Mouse (Mus musculus) neural tube, embryonic 11.5 days (tissue): ENCODE measurements at regions not wholly inside any gene's neighbourhood (a gene's known extent, or its start where the extent isn't known, plus 50 kb on each side); places are given as distances from the start of the nearest gene placed in this dataset.

ENCODE experiments used
- ATAC-seq: fragments of 200-750 bp; cut with Nextera tagmentation; 2 replicates; pipeline ENCODE4 v1.8.0; 2017; ENCODE audit warnings: moderate number of reproducible peaks, mild to moderate bottlenecking, moderate TSS enrichment, moderate library complexity; ENCODE audit not compliant: insufficient read depth, low FRiP score, low TSS enrichment
- DNase-seq: peaks from one replicate; pipeline ENCODE4 v3.0.0-alpha.2; 2015; ENCODE audit warnings: low spot score
- H3K27ac ChIP-seq: fragments of 300-500 bp; sonication (generic); 2 replicates; pipeline ENCODE4 v1.5.1; 2014; ENCODE audit warnings: low read depth, mild to moderate bottlenecking, low read length
- H3K27me3 ChIP-seq: fragments of 300-500 bp; sonication (generic); 2 replicates; pipeline ENCODE4 v1.6.1; 2014; ENCODE audit warnings: mild to moderate bottlenecking, low read length, mixed read lengths; ENCODE audit not compliant: control insufficient read depth, insufficient read depth
- H3K36me3 ChIP-seq: fragments of 300-500 bp; sonication (generic); 2 replicates; pipeline ENCODE4 v1.6.1; 2014; ENCODE audit warnings: mild to moderate bottlenecking, low read length, moderate library complexity, mixed read lengths; ENCODE audit not compliant: control insufficient read depth, insufficient read depth
- H3K4me1 ChIP-seq: fragments of 300-500 bp; sonication (generic); 2 replicates; pipeline ENCODE4 v1.6.1; 2014; ENCODE audit warnings: low read length, mixed read lengths; ENCODE audit not compliant: control insufficient read depth, insufficient read depth
- H3K4me2 ChIP-seq: fragments of 300-500 bp; sonication (generic); 2 replicates; pipeline ENCODE4 v1.6.1; 2014; ENCODE audit warnings: low read depth, mild to moderate bottlenecking, moderate library complexity
- H3K4me3 ChIP-seq: fragments of 300-500 bp; sonication (generic); 2 replicates; pipeline ENCODE4 v1.5.1; 2014; ENCODE audit warnings: low read depth, low read length
- H3K9ac ChIP-seq: fragments of 300-500 bp; sonication (generic); 2 replicates; pipeline ENCODE4 v1.6.1; 2014; ENCODE audit warnings: mild to moderate bottlenecking, low read length
- H3K9me3 ChIP-seq: fragments of 300-500 bp; sonication (generic); 2 replicates; pipeline ENCODE4 v1.6.1; 2016; ENCODE audit warnings: low read length; ENCODE audit not compliant: control insufficient read depth
- WGBS: fragments of 180-500 bp; shearing (Covaris S2); extraction: QIAGEN DNeasy Blood & Tissue Kit; methylation state at CpG from one replicate; pipeline ENCODE4 v1.1.7; 2014; 5-methylcytosine and 5-hydroxymethylcytosine counted together

GRCm38 (mm10) chr15:61927385-61928120 is 1004.7 kb upstream of the A1bg start:
- WGBS: 81% methylated on average over 15 of the region's 15 CpGs
- H3K9me3 ChIP-seq: no peaks in the 10 kb centered on the region
- no peak overlapping the region for H3K9ac ChIP-seq
- ATAC-seq: no peak
- no peak overlapping the region for H3K4me3 ChIP-seq
- DNase-seq: no peak
- no peaks in the 10 kb centered on the region for H3K27me3 ChIP-seq
- H3K36me3 ChIP-seq: no peaks in the 10 kb centered on the region
- H3K27ac ChIP-seq: no peak overlapping the region
- no peak overlapping the region for H3K4me2 ChIP-seq
- no peaks in the 10 kb centered on the region for H3K4me1 ChIP-seq

DNA sequence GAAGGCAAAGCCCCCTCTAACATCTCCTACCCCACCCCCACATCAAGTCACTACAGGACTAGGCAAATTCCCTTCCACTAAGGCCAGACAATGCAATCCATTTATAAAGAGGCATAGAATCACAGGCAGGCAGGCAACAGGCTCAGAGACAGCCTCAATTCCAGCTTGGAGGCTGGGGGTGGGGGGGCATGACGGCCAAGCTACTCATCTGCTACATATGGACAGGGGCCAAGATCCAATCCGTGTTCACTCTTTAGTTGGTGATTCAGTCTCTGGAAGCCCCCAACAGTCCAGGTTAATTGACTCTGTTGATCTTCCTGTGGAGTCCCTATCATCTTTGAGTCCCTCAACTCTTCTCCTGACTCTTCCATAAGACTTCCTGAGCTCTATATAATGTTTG is 997.2 kb upstream of the A1bg start:
- DNase-seq (no peak), ATAC-seq (no peak)
- H3K9me3 ChIP-seq: no peaks in the 10 kb centered on the region
- H3K9ac ChIP-seq: no peak overlapping the region
- no peak overlapping the region for H3K4me3 ChIP-seq
- H3K4me2 ChIP-seq: no peak overlapping the region
- 86% methylated on average over 2 of the region's 2 CpGs for WGBS
- no peaks in the 10 kb centered on the region for H3K36me3 ChIP-seq
- no peaks in the 10 kb centered on the region for H3K27me3 ChIP-seq
- no peaks in the 10 kb centered on the region for H3K4me1 ChIP-seq
- no peak overlapping the region for H3K27ac ChIP-seq

GRCm38 (mm10) chr15:61913546-61914160 is 990.8 kb upstream of the A1bg start:
- Histone ChIP-seq H3K4me2 (no peak overlapping the region), H3K4me1 (no peaks in the 10 kb centered on the region), H3K27me3 (no peaks in the 10 kb centered on the region), H3K9me3 (no peaks in the 10 kb centered on the region), H3K36me3 (no peaks in the 10 kb centered on the region), H3K9ac (no peak overlapping the region), H3K27ac (no peak overlapping the region), H3K4me3 (no peak overlapping the region)
- WGBS: 87% methylated on average over 7 of the region's 7 CpGs
- DNase-seq (no peak), ATAC-seq (no peak)

DNA sequence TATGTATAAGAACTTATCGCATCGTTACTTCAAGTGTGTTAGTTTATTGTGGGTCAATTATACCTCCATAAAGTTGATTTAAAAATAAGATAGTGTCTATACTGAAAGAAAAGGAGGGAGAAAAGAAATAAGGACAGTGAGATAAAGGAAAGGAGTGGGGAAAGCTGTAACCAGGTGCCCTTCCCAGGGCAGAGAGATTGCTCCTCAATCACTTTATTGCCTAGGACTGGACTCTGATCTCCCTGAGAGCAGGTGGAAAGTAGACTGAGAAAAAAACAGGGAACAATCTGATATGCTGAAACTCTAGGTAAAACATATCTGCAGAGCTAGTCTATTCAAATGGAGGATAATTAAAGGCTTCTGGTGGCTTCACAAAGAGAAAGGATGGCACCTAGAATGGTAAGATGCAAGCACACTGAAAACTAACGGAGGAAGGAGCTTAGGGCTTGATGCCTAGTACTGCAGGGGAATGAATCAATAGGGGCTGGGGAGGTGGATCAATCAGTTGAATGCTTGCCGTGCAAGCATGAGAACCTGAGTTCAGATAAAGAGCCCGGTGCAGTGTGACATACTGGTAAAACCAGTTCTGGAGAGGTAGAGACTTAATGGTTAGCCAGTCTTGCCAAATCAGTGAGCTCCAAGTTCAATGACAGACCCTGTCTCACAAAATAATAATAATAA is 982.5 kb upstream of the A1bg start:
- 91% methylated on average over 5 of the region's 5 CpGs for WGBS
- no peak overlapping the region for H3K27ac ChIP-seq

DNA sequence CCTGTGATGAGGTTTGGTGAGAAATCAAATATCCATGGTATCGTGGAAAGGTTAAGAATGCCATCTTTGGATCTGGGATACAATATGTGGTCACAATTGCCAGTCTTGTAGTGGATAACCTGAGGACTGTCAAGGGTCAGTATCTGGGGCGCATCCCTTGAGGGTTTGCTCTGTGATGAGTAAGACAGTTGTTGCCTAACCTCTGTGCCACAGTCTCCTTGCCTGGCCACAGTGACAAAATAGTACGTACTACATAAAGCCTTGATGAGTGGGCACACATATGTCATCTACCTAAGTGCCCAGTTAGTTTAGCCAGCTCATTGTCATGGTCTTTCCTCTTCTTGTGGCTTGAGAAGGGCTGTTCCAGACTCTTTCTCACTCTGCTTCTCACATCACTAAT is 977.0 kb upstream of the A1bg start:
- H3K4me2 ChIP-seq: no peak overlapping the region
- no peaks in the 10 kb centered on the region for H3K9me3 ChIP-seq
- no peaks in the 10 kb centered on the region for H3K4me1 ChIP-seq
- H3K9ac ChIP-seq: no peak overlapping the region
- no peak overlapping the region for H3K27ac ChIP-seq
- no peak overlapping the region for H3K4me3 ChIP-seq
- ATAC-seq (no peak), DNase-seq (no peak)
- H3K36me3 ChIP-seq: no peaks in the 10 kb centered on the region
- 91% methylated on average over 3 of the region's 3 CpGs for WGBS
- no peaks in the 10 kb centered on the region for H3K27me3 ChIP-seq

More for the DNA sequence above, 982.5 kb upstream of the A1bg start:
- no peaks in the 10 kb centered on the region for H3K4me1 ChIP-seq
- DNase-seq (no peak), ATAC-seq (no peak)
- H3K36me3 ChIP-seq: no peaks in the 10 kb centered on the region
- H3K4me2 ChIP-seq: no peak overlapping the region
- H3K27me3 ChIP-seq: no peaks in the 10 kb centered on the region
- H3K4me3 ChIP-seq: no peak overlapping the region
- no peak overlapping the region for H3K9ac ChIP-seq
- H3K9me3 ChIP-seq: no peaks in the 10 kb centered on the region

- Histone ChIP-seq H3K9ac (no peak overlapping the region), H3K27me3 (no peaks in the 10 kb centered on the region), H3K4me1 (no peaks in the 10 kb centered on the region), H3K4me2 (no peak overlapping the region), H3K36me3 (no peaks in the 10 kb centered on the region), H3K9me3 (no peaks in the 10 kb centered on the region), H3K27ac (no peak overlapping the region), H3K4me3 (no peak overlapping the region)
- DNase-seq: no peak
- ATAC-seq: no peak
- WGBS: 75% methylated on average over 4 of the region's 4 CpGs
Observed at GRCm38 (mm10) chr15:61897566-61897965, 974.8 kb upstream of the A1bg start.

DNA sequence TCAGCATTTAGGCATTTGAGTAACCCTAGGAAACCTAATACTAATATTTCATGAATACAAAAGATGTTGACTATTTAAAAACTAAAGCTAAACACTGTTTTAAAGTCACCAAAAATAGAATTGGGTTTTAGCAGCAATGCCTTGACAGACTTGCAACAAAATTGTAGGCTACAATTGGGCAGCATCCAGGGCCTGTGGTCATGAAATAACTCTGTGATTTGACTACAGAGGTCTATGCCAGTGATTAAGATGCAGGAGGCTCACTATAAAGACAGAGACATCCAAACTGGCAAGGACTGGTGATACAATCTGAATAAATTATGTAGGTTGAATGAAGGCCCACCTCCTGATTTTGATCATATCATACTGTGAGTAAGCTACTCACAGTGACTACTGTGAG is 967.5 kb upstream of the A1bg start:
- Histone ChIP-seq H3K36me3 (no peaks in the 10 kb centered on the region), H3K4me2 (no peak overlapping the region), H3K4me1 (no peaks in the 10 kb centered on the region), H3K9ac (no peak overlapping the region), H3K9me3 (no peaks in the 10 kb centered on the region), H3K4me3 (no peak overlapping the region), H3K27me3 (no peaks in the 10 kb centered on the region), H3K27ac (no peak overlapping the region)
- DNase-seq (no peak), ATAC-seq (no peak)

GRCm38 (mm10) chr15:61888569-61889326 is 965.9 kb upstream of the A1bg start:
- H3K27me3 ChIP-seq: no peaks in the 10 kb centered on the region
- 76% methylated on average over 10 of the region's 10 CpGs for WGBS
- no peak for DNase-seq
- H3K9ac ChIP-seq: no peak overlapping the region
- no peaks in the 10 kb centered on the region for H3K9me3 ChIP-seq
- no peaks in the 10 kb centered on the region for H3K36me3 ChIP-seq
- no peak overlapping the region for H3K4me2 ChIP-seq
- no peak for ATAC-seq
- H3K27ac ChIP-seq: no peak overlapping the region
- H3K4me3 ChIP-seq: no peak overlapping the region
- H3K4me1 ChIP-seq: no peaks in the 10 kb centered on the region
